14 mouse cellular contexts compared by ENCODE assay signal in genomic region chr5:65991191-65991590, GRCm38 (mm10). TPM values are rescaled to one million over a fixed set of nuclear protein-coding genes. Genes with fewer than 3 reads are reported as not detected.
DNase-seq lines count a peak whose midpoint lies in the region; ATAC-seq and TF ChIP-seq lines count a peak whose summit lies in the region.
"Had no signal": no experiment of that assay in that cellular context is flagged by ENCODE, and none has a peak within 500 bp of the region (broad histone marks: within the 10 kb centered on the region; RNA-seq: fewer than 3 reads in every experiment).

No protein-coding gene starts in this region.

- TF ChIP-seq POLR2A in small intestine, adult 2 months (IDR thresholded peaks at IDR 0.05; ENCODE audit: low read depth, low read length) = no peak

- WGBS in liver, embryonic 12.5 days (ENCODE audit: insufficient replicate concordance) = 46% methylated on average over 2 of the region's 2 CpGs
- 70% methylated on average over 2 of the region's 2 CpGs for WGBS in intestine, embryonic 16.5 days
- 30% methylated on average over 2 of the region's 2 CpGs for WGBS in small intestine, adult 2 months
- 93% methylated on average over 2 of the region's 2 CpGs for WGBS in forebrain, embryonic 15.5 days
- WGBS in forebrain, embryonic 12.5 days = 83% methylated on average over 2 of the region's 2 CpGs

- H3K4me2 ChIP-seq in liver, embryonic 12.5 days = no peak overlapping the region
- no peak overlapping the region for H3K4me2 ChIP-seq in intestine, embryonic 16.5 days (ENCODE audit: low read depth, low read length)
- H3K4me2 ChIP-seq in forebrain, embryonic 15.5 days (replicated peaks) = no peak overlapping the region
- no peak overlapping the region for H3K4me2 ChIP-seq in forebrain, embryonic 12.5 days
- H3K4me2 ChIP-seq: limb, embryonic 13.5 days had no signal

- H3K4me3 ChIP-seq in liver, embryonic 12.5 days = no peak overlapping the region
- no peak overlapping the region for H3K4me3 ChIP-seq in intestine, embryonic 16.5 days (ENCODE audit: low read length)
- H3K4me3 ChIP-seq in small intestine, adult 2 months (ENCODE audit: low read depth, low read length) = no peak overlapping the region
- no peak overlapping the region for H3K4me3 ChIP-seq in forebrain, embryonic 15.5 days
- H3K4me3 ChIP-seq in forebrain, embryonic 12.5 days (replicated peaks) = no peak overlapping the region
- H3K4me3 ChIP-seq: hindbrain, embryonic 10.5 days; limb, embryonic 13.5 days had no signal

- H3K27me3 ChIP-seq in liver, embryonic 12.5 days (replicated peaks) = no peaks in the 10 kb centered on the region
- no peaks in the 10 kb centered on the region for H3K27me3 ChIP-seq in intestine, embryonic 16.5 days (replicated peaks; ENCODE audit: control insufficient read depth, insufficient read depth, low read length)
- no peaks in the 10 kb centered on the region for H3K27me3 ChIP-seq in small intestine, adult 2 months (ENCODE audit: control insufficient read depth, insufficient read depth, low read length)
- no peaks in the 10 kb centered on the region for H3K27me3 ChIP-seq in forebrain, embryonic 15.5 days
- no peaks in the 10 kb centered on the region for H3K27me3 ChIP-seq in forebrain, embryonic 12.5 days
- H3K27me3 ChIP-seq: limb, embryonic 13.5 days had no signal

- no peak overlapping the region for H3K27ac ChIP-seq in liver, embryonic 12.5 days
- H3K27ac ChIP-seq in intestine, embryonic 16.5 days (ENCODE audit: low read length) = 0 out of 2 replicates have a peak overlapping the region, but pooled peaks have one; percentile 0
- H3K27ac ChIP-seq in small intestine, adult 2 months (ENCODE audit: insufficient read depth, low read depth, low read length) = peak overlapping the region; percentile 99
- no peak overlapping the region for H3K27ac ChIP-seq in forebrain, embryonic 15.5 days (replicated peaks)
- no peak overlapping the region for H3K27ac ChIP-seq in forebrain, embryonic 12.5 days
- H3K27ac ChIP-seq: hindbrain, embryonic 10.5 days; limb, embryonic 13.5 days had no signal

- DNase-seq in liver (no peak), ZHBTc4 (ENCODE audit: low read depth, low spot score) (peak; percentile 83)
- DNase-seq in cerebellum, postnatal 36 days = no peak
- DNase-seq: right cerebral cortex, postnatal 14 days had no signal

- H3K36me3 ChIP-seq in liver, embryonic 12.5 days = no peaks in the 10 kb centered on the region
- H3K36me3 ChIP-seq in intestine, embryonic 16.5 days (ENCODE audit: control insufficient read depth, insufficient read depth, low read length) = no peaks in the 10 kb centered on the region
- no peaks in the 10 kb centered on the region for H3K36me3 ChIP-seq in small intestine, adult 2 months (ENCODE audit: control insufficient read depth, insufficient read depth, low read length)
- H3K36me3 ChIP-seq in forebrain, embryonic 15.5 days = no peaks in the 10 kb centered on the region
- H3K36me3 ChIP-seq in forebrain, embryonic 12.5 days (replicated peaks) = no peaks in the 10 kb centered on the region
- H3K36me3 ChIP-seq: hindbrain, embryonic 10.5 days; limb, embryonic 13.5 days had no signal

- H3K9me3 ChIP-seq in liver, embryonic 12.5 days (replicated peaks) = no peaks in the 10 kb centered on the region
- H3K9me3 ChIP-seq in intestine, embryonic 16.5 days (ENCODE audit: control insufficient read depth, low read length) = no peaks in the 10 kb centered on the region
- H3K9me3 ChIP-seq in forebrain, embryonic 15.5 days = no peaks in the 10 kb centered on the region
- H3K9me3 ChIP-seq in forebrain, embryonic 12.5 days = no peaks in the 10 kb centered on the region
- H3K9me3 ChIP-seq: hindbrain, embryonic 10.5 days; limb, embryonic 13.5 days had no signal

- no peak overlapping the region for H3K9ac ChIP-seq in liver, embryonic 12.5 days
- H3K9ac ChIP-seq in intestine, embryonic 16.5 days (ENCODE audit: low read depth, low read length) = no peak overlapping the region
- H3K9ac ChIP-seq in forebrain, embryonic 15.5 days (replicated peaks) = no peak overlapping the region
- H3K9ac ChIP-seq in forebrain, embryonic 12.5 days = no peak overlapping the region
- H3K9ac ChIP-seq: limb, embryonic 13.5 days had no signal

- peak; percentile 44; the same call in 1 of the 2 replicates for ATAC-seq in liver, embryonic 12.5 days
- ATAC-seq in intestine, embryonic 16.5 days = peak; percentile 89
- ATAC-seq in forebrain, embryonic 15.5 days (replicated peaks) = no peak
- ATAC-seq in forebrain, embryonic 12.5 days (ENCODE audit: low FRiP score) = no peak

- TF ChIP-seq CTCF in small intestine, adult 2 months (IDR thresholded peaks at IDR 0.05; ENCODE audit: extremely low read depth, insufficient read length, insufficient replicate concordance, low read depth, low read length) = no peak

- no peaks in the 10 kb centered on the region for H3K4me1 ChIP-seq in liver, embryonic 12.5 days
- no peaks in the 10 kb centered on the region; the same call in 1 of the 2 replicates for H3K4me1 ChIP-seq in intestine, embryonic 16.5 days (ENCODE audit: control insufficient read depth, insufficient read depth, low read length)
- H3K4me1 ChIP-seq in small intestine, adult 2 months (ENCODE audit: control insufficient read depth, insufficient read depth, insufficient read length, low read length) = peaks cover 35% of the 10 kb centered on the region; the same call in 1 of the 2 replicates
- H3K4me1 ChIP-seq in forebrain, embryonic 15.5 days = no peaks in the 10 kb centered on the region
- no peaks in the 10 kb centered on the region for H3K4me1 ChIP-seq in forebrain, embryonic 12.5 days
- H3K4me1 ChIP-seq: hindbrain, embryonic 10.5 days; limb, embryonic 13.5 days had no signal

RNA-seq across cellular contexts. Expression of gene 9130230L23Rik, which starts 12.9 kb away (rescaled TPM):
- 0.18 TPM in 1 of 2 replicates, not detected in the other for polyA plus RNA-seq in liver, embryonic 12.5 days (2016; fragmentation: Nextera tagmentation; extraction: Ambion mirVana)
- polyA plus RNA-seq in intestine, embryonic 16.5 days (2015; fragmentation: Nextera tagmentation; extraction: Ambion mirVana) = 2.0 and 2.5 TPM in 2 replicates
- 4.7 and 10.9 TPM in 2 replicates for polyA plus RNA-seq in small intestine, adult 2 months (2012; rRNA removed)
- 0.15 TPM in 1 of 2 replicates, not detected in the other for polyA plus RNA-seq in forebrain, embryonic 15.5 days (2015; fragmentation: Nextera tagmentation; extraction: Ambion mirVana)
- polyA plus RNA-seq in forebrain, embryonic 12.5 days (2016; fragmentation: Nextera tagmentation; extraction: Ambion mirVana) = 0.13 TPM in 1 of 2 replicates, not detected in the other
- polyA plus RNA-seq: limb, embryonic 13.5 days; neural tube, embryonic 14.5 days had no signal

RNA-seq across cellular contexts. Expression of gene Chrna9, which starts 56.5 kb away (rescaled TPM):
- not detected in 2 replicates for polyA plus RNA-seq in liver, embryonic 12.5 days (2016; fragmentation: Nextera tagmentation; extraction: Ambion mirVana)
- not detected in 2 replicates for polyA plus RNA-seq in intestine, embryonic 16.5 days (2015; fragmentation: Nextera tagmentation; extraction: Ambion mirVana)
- polyA plus RNA-seq in small intestine, adult 2 months (2012; rRNA removed) = not detected in 2 replicates
- polyA plus RNA-seq in forebrain, embryonic 15.5 days (2015; fragmentation: Nextera tagmentation; extraction: Ambion mirVana) = not detected in 2 replicates
- not detected in 2 replicates for polyA plus RNA-seq in forebrain, embryonic 12.5 days (2016; fragmentation: Nextera tagmentation; extraction: Ambion mirVana)
- polyA plus RNA-seq: forebrain, embryonic 11.5 days; gonadal fat pad, adult 2 months; neural tube, embryonic 14.5 days had no signal

Comparison
In these comparisons a context has a peak if more than half of its experiments do, and no peak if none do; other contexts are left out.
1. ATAC-seq: peak in liver, embryonic 12.5 days (single experiment) and intestine, embryonic 16.5 days (single experiment); none in forebrain, embryonic 15.5 days (single experiment) and forebrain, embryonic 12.5 days (single experiment).
2. H3K27ac ChIP-seq: peak in intestine, embryonic 16.5 days (single experiment) and small intestine, adult 2 months (single experiment); none in liver, embryonic 12.5 days (single experiment), forebrain, embryonic 15.5 days (single experiment) and forebrain, embryonic 12.5 days (single experiment).